Mouse (Mus musculus): ENCODE measurements at regions not wholly inside any gene's neighbourhood (a gene's known extent, or its start where the extent isn't known, plus 50 kb on each side); places are given as distances from the start of the nearest gene placed in this dataset.

DNA sequence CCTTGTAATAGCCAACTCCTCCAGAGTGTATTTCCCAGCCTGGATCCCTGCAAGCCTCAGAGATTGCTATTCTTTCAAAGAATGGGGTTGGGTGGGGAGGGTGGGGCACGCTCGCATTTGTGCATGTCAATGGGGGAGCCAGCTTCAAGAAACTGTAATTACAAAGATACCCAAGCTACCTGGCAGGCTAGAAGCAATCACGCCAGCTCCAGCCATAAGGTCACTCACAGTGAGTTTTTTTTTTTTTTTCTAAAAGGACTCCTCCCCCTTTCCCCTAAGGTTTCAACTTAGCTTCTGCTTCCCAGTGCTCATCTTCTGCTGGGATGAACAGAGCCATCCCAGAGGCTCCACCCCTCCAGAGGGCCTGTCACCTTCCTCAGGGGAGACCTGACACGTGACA, 77.0 kb upstream of the Ajap1 start:
- TF ChIP-seq POLR2A (IDR thresholded peaks at IDR 0.05; ENCODE audit: extremely low read depth, insufficient read depth, low read length) (no peak), CTCF (IDR thresholded peaks at IDR 0.05; ENCODE audit: low read depth, low read length) (no peak)

Data from liver, adult 2 months (tissue).